Mouse (Mus musculus) bone marrow, adult 2 months (tissue): ENCODE results near the gene Heyl.

Source experiments
- CTCF ChIP-seq: fragments of 200-500 bp; IDR thresholded peaks from 2 replicates; pipeline ENCODE4 v1.5.1; 2011; ENCODE audit warnings: low read length, control low read depth; ENCODE audit not compliant: control insufficient read depth, insufficient read depth
- POLR2A ChIP-seq: fragments of 200-500 bp; IDR thresholded peaks from 2 replicates; pipeline ENCODE4 v1.6.1; 2011; ENCODE audit warnings: low read depth, mild to moderate bottlenecking, control low read depth, low read length, borderline replicate concordance; ENCODE audit not compliant: control insufficient read depth

- no peak for TF ChIP-seq POLR2A
- no peak for TF ChIP-seq CTCF
Measured at GRCm38 (mm10) chr4:123235835-123236430, 2.6 kb downstream of the Heyl start.
